Mouse (Mus musculus) erythroblast, embryonic 14.5 days (primary cell): ENCODE results near the gene Plek2.

Experiments used
- GATA1 ChIP-seq: IDR thresholded peaks from 2 replicates; pipeline ENCODE4 v1.6.1; 2012; ENCODE audit warnings: low read length, inconsistent platforms, mixed read lengths
- TAL1 ChIP-seq: IDR thresholded peaks from 3 replicates; pipeline ENCODE4 v1.6.1; 2012; ENCODE audit warnings: low read length, inconsistent platforms, mixed read lengths

GRCm38 (mm10) chr12:78897861-78898260, 8.9 kb downstream of the Plek2 start:
- TF ChIP-seq TAL1 (no peak), GATA1 (no peak)
